Mouse (Mus musculus): ENCODE data around the gene Cuta. TPM values are rescaled to one million over a fixed set of nuclear protein-coding genes. Genes with fewer than 3 reads are reported as not detected.

The Cuta gene
- polyA plus RNA-seq, 1 experiment from 2014 or later, result 138 TPM

Small RNAs within 50 kb of the gene (microRNA-seq; reads per million reads assigned to microRNA genes)
- gene Gm27775 (not detected), gene Mir3083 (not detected), gene Mir6968 (not detected)

Other genes with a start within 250 kb of the Cuta start
- 2.8 and 3.2 TPM in 2 replicates for gene Crebrf, start 223.9 kb downstream of the Cuta start, polyA plus RNA-seq (2014; fragmentation: Nextera tagmentation; extraction: Ambion mirVana)
- gene Bnip1, start 158.5 kb downstream of the Cuta start, polyA plus RNA-seq (2014; fragmentation: Nextera tagmentation; extraction: Ambion mirVana), result 49.6 and 51.6 TPM in 2 replicates
- 0.15 TPM in 1 of 2 replicates, not detected in the other for gene Nkx2-5, start 94.6 kb downstream of the Cuta start, polyA plus RNA-seq (2014; fragmentation: Nextera tagmentation; extraction: Ambion mirVana)
- gene Kifc5b, start 22.5 kb downstream of the Cuta start, polyA plus RNA-seq (2014; fragmentation: Nextera tagmentation; extraction: Ambion mirVana), result 5.6 and 5.8 TPM in 2 replicates
- gene Phf1, start 6.5 kb downstream of the Cuta start, polyA plus RNA-seq (2014; fragmentation: Nextera tagmentation; extraction: Ambion mirVana), result 5.8 and 6.4 TPM in 2 replicates
- gene Syngap1, start 1.7 kb upstream of the Cuta start, polyA plus RNA-seq (2014; fragmentation: Nextera tagmentation; extraction: Ambion mirVana), result 2.6 and 2.8 TPM in 2 replicates
- gene Zbtb9, start 33.6 kb upstream of the Cuta start, polyA plus RNA-seq (2014; fragmentation: Nextera tagmentation; extraction: Ambion mirVana), result 13.5 and 14.1 TPM in 2 replicates
- 8.2 and 8.3 TPM in 2 replicates for gene Bak1, start 89.4 kb upstream of the Cuta start, polyA plus RNA-seq (2014; fragmentation: Nextera tagmentation; extraction: Ambion mirVana)
- gene Itpr3, start 117.7 kb upstream of the Cuta start, polyA plus RNA-seq (2014; fragmentation: Nextera tagmentation; extraction: Ambion mirVana), result 1.2 and 1.4 TPM in 2 replicates
- 345 and 346 TPM in 2 replicates for gene Uqcc2, start 194.3 kb upstream of the Cuta start, polyA plus RNA-seq (2014; fragmentation: Nextera tagmentation; extraction: Ambion mirVana)
- 0.25 and 0.26 TPM in 2 replicates for gene Ip6k3, start 228.2 kb upstream of the Cuta start, polyA plus RNA-seq (2014; fragmentation: Nextera tagmentation; extraction: Ambion mirVana)

Data from neural tube, embryonic 11.5 days (tissue).